In genomic region chr7:126696886-126697285, GRCm38 (mm10) we compare ENCODE assay signal across 9 mouse cellular contexts. TPM values are rescaled to one million over a fixed set of nuclear protein-coding genes. Genes with fewer than 3 reads are reported as not detected.
DNase-seq lines count a peak whose midpoint lies in the region; ATAC-seq and TF ChIP-seq lines count a peak whose summit lies in the region.
"Had no signal": no experiment of that assay in that cellular context is flagged by ENCODE, and none has a peak within 500 bp of the region (broad histone marks: within the 10 kb centered on the region; RNA-seq: fewer than 3 reads in every experiment).

No protein-coding gene starts in this region.

- peaks cover under 1% of the 10 kb centered on the region; the same call in 1 of the 2 replicates for H3K27me3 ChIP-seq in embryonic facial prominence, embryonic 13.5 days
- H3K27me3 ChIP-seq in intestine, embryonic 15.5 days (replicated peaks): no peaks in the 10 kb centered on the region
- peaks cover 4% of the 10 kb centered on the region; the same call in 1 of the 2 replicates for H3K27me3 ChIP-seq in neural tube, embryonic 12.5 days (replicated peaks)

- H3K27ac ChIP-seq in left cerebral cortex, adult 2 months: no peak overlapping the region; the same call in 1 of the 2 replicates
- no peak overlapping the region for H3K27ac ChIP-seq in embryonic facial prominence, embryonic 13.5 days
- no peak overlapping the region for H3K27ac ChIP-seq in intestine, embryonic 15.5 days
- no peak overlapping the region for H3K27ac ChIP-seq in neural tube, embryonic 12.5 days

- no peak for ATAC-seq in embryonic facial prominence, embryonic 13.5 days (ENCODE audit: insufficient number of reproducible peaks, insufficient read depth, low FRiP score, low TSS enrichment, low read depth)
- ATAC-seq in intestine, embryonic 15.5 days: no peak
- no peak for ATAC-seq in neural tube, embryonic 12.5 days (ENCODE audit: low FRiP score, low read depth)

- no peaks in the 10 kb centered on the region for H3K9me3 ChIP-seq in embryonic facial prominence, embryonic 13.5 days
- H3K9me3 ChIP-seq in intestine, embryonic 15.5 days: no peaks in the 10 kb centered on the region
- no peaks in the 10 kb centered on the region for H3K9me3 ChIP-seq in neural tube, embryonic 12.5 days

- peaks cover 23% of the 10 kb centered on the region for H3K36me3 ChIP-seq in embryonic facial prominence, embryonic 13.5 days
- 0 out of 2 replicates have a peak, but pooled peaks cover 10% of the 10 kb centered on the region for H3K36me3 ChIP-seq in intestine, embryonic 15.5 days
- peaks cover 28% of the 10 kb centered on the region for H3K36me3 ChIP-seq in neural tube, embryonic 12.5 days

- peaks cover 34% of the 10 kb centered on the region for H3K4me1 ChIP-seq in embryonic facial prominence, embryonic 13.5 days
- peaks cover 21% of the 10 kb centered on the region for H3K4me1 ChIP-seq in intestine, embryonic 15.5 days (replicated peaks)
- H3K4me1 ChIP-seq in neural tube, embryonic 12.5 days: peaks cover 38% of the 10 kb centered on the region

- intact Hi-C loops in left cerebral cortex, adult 2 months (cut with DNase I): no loop called here

- peak overlapping the region; percentile 86 for H3K9ac ChIP-seq in embryonic facial prominence, embryonic 13.5 days
- peak overlapping the region; percentile 65; the same call in 1 of the 2 replicates for H3K9ac ChIP-seq in intestine, embryonic 15.5 days
- H3K9ac ChIP-seq in neural tube, embryonic 12.5 days: peak overlapping the region; percentile 75; the same call in 1 of the 2 replicates

- H3K4me2 ChIP-seq in embryonic facial prominence, embryonic 13.5 days: peak overlapping the region; percentile 97
- peak overlapping the region; percentile 88 for H3K4me2 ChIP-seq in intestine, embryonic 15.5 days (replicated peaks)
- peak overlapping the region; percentile 92 for H3K4me2 ChIP-seq in neural tube, embryonic 12.5 days (replicated peaks)

- H3K4me3 ChIP-seq in left cerebral cortex, adult 2 months: peak overlapping the region; percentile 74
- peak overlapping the region; percentile 83 for H3K4me3 ChIP-seq in embryonic facial prominence, embryonic 13.5 days
- peak overlapping the region; percentile 69 for H3K4me3 ChIP-seq in intestine, embryonic 15.5 days (replicated peaks)
- H3K4me3 ChIP-seq in neural tube, embryonic 12.5 days: peak overlapping the region; percentile 84

- DNase-seq in left cerebral cortex, adult 2 months (ENCODE audit: extremely low spot score in 1 of 2, low spot score in 2 of 2): no peak
- DNase-seq in left cerebral cortex, adult 18-20 months (ENCODE audit: low spot score in 2 of 2): no peak
- no peak for DNase-seq in left cerebral cortex, adult 8-10 months (ENCODE audit: low spot score in 2 of 2)
- no peak for DNase-seq in adrenal gland, postnatal 14 days
- no peak for DNase-seq in adrenal gland, adult 18-20 months (ENCODE audit: low spot score in 2 of 2)
- DNase-seq: adrenal gland, adult 2 months had no signal

- WGBS in embryonic facial prominence, embryonic 13.5 days: 82% methylated on average over 3 of the region's 3 CpGs
- 77% methylated on average over 3 of the region's 3 CpGs for WGBS in intestine, embryonic 15.5 days
- 77% methylated on average over 3 of the region's 3 CpGs for WGBS in neural tube, embryonic 12.5 days

- TF ChIP-seq CTCF in left cerebral cortex, adult 2 months (IDR thresholded peaks at IDR 0.05): no peak

RNA-seq across cellular contexts. Expression of gene Slx1b, which starts 1.3 kb away (rescaled TPM):
- 10 to 100 TPM; 17.9 to 21.1 TPM for total RNA-seq in left cerebral cortex, adult 2 months (2021)
- total RNA-seq in left cerebral cortex, adult 18-20 months (2021): 10 to 100 TPM; 14.5 to 15.1 TPM
- polyA plus RNA-seq in embryonic facial prominence, embryonic 13.5 days (2015; fragmentation: Nextera tagmentation; extraction: Ambion mirVana): 14.0 and 15.0 TPM in 2 replicates
- polyA plus RNA-seq in intestine, embryonic 15.5 days (2015; fragmentation: Nextera tagmentation; extraction: Ambion mirVana): 8.1 and 9.1 TPM in 2 replicates
- 17.9 and 19.0 TPM in 2 replicates for polyA plus RNA-seq in neural tube, embryonic 12.5 days (2016; fragmentation: Nextera tagmentation; extraction: Ambion mirVana)
- total RNA-seq in left cerebral cortex, adult 8-10 months (2022): 10 to 100 TPM; 17.1 to 23.0 (median 19.6) TPM
- 10.7 and 18.6 TPM in 2 replicates for total RNA-seq in adrenal gland, postnatal 14 days (2021)
- total RNA-seq in adrenal gland, adult 18-20 months (2021): 10 to 100 TPM in 1 of 2 experiments, 1 to 10 TPM in 1; 9.9 to 11.1 TPM

RNA-seq across cellular contexts. Expression of gene Bola2, which starts 1.7 kb away (rescaled TPM):
- 100 to 1,000 TPM; 100 to 106 TPM for total RNA-seq in left cerebral cortex, adult 2 months (2021)
- 10 to 100 TPM; 90.5 to 94.8 TPM for total RNA-seq in left cerebral cortex, adult 18-20 months (2021)
- 105 and 139 TPM in 2 replicates for polyA plus RNA-seq in embryonic facial prominence, embryonic 13.5 days (2015; fragmentation: Nextera tagmentation; extraction: Ambion mirVana)
- polyA plus RNA-seq in intestine, embryonic 15.5 days (2015; fragmentation: Nextera tagmentation; extraction: Ambion mirVana): 118 and 120 TPM in 2 replicates
- polyA plus RNA-seq in neural tube, embryonic 12.5 days (2016; fragmentation: Nextera tagmentation; extraction: Ambion mirVana): 160 and 164 TPM in 2 replicates
- total RNA-seq in left cerebral cortex, adult 8-10 months (2022): 10 to 100 TPM; 82.1 to 97.0 (median 90.2) TPM
- total RNA-seq in adrenal gland, postnatal 14 days (2021): 74.9 and 82.9 TPM in 2 replicates
- 100 to 1,000 TPM in 1 of 2 experiments, 10 to 100 TPM in 1; 98.7 to 105 TPM for total RNA-seq in adrenal gland, adult 18-20 months (2021)

RNA-seq across cellular contexts. Expression of gene Coro1a, which starts 10.7 kb away (rescaled TPM):
- 100 to 1,000 TPM; 164 to 185 TPM for total RNA-seq in left cerebral cortex, adult 2 months (2021)
- 100 to 1,000 TPM; 161 to 166 TPM for total RNA-seq in left cerebral cortex, adult 18-20 months (2021)
- 33.3 and 35.8 TPM in 2 replicates for polyA plus RNA-seq in embryonic facial prominence, embryonic 13.5 days (2015; fragmentation: Nextera tagmentation; extraction: Ambion mirVana)
- polyA plus RNA-seq in intestine, embryonic 15.5 days (2015; fragmentation: Nextera tagmentation; extraction: Ambion mirVana): 36.9 and 39.7 TPM in 2 replicates
- 70.5 and 71.5 TPM in 2 replicates for polyA plus RNA-seq in neural tube, embryonic 12.5 days (2016; fragmentation: Nextera tagmentation; extraction: Ambion mirVana)
- total RNA-seq in left cerebral cortex, adult 8-10 months (2022): 100 to 1,000 TPM; 132 to 162 (median 149) TPM
- 12.0 and 78.1 TPM in 2 replicates for total RNA-seq in adrenal gland, postnatal 14 days (2021)
- total RNA-seq in adrenal gland, adult 18-20 months (2021): 10 to 100 TPM; 19.0 to 21.7 TPM

RNA-seq across cellular contexts. Expression of gene Sult1a1, which starts 20.7 kb away (rescaled TPM):
- total RNA-seq in left cerebral cortex, adult 2 months (2021): 10 to 100 TPM; 10.8 to 13.6 TPM
- total RNA-seq in left cerebral cortex, adult 18-20 months (2021): 10 to 100 TPM in 1 of 2 experiments, 1 to 10 TPM in 1; 8.1 to 12.9 TPM
- 4.3 and 4.4 TPM in 2 replicates for polyA plus RNA-seq in embryonic facial prominence, embryonic 13.5 days (2015; fragmentation: Nextera tagmentation; extraction: Ambion mirVana)
- 5.5 and 6.1 TPM in 2 replicates for polyA plus RNA-seq in intestine, embryonic 15.5 days (2015; fragmentation: Nextera tagmentation; extraction: Ambion mirVana)
- 0.54 and 0.79 TPM in 2 replicates for polyA plus RNA-seq in neural tube, embryonic 12.5 days (2016; fragmentation: Nextera tagmentation; extraction: Ambion mirVana)
- total RNA-seq in left cerebral cortex, adult 8-10 months (2022): 1 to 10 TPM; 6.3 to 9.0 (median 7.9) TPM
- total RNA-seq in adrenal gland, postnatal 14 days (2021): 81.6 and 83.8 TPM in 2 replicates
- total RNA-seq in adrenal gland, adult 18-20 months (2021): 10 to 100 TPM; 48.0 to 52.5 TPM

RNA-seq across cellular contexts. Expression of gene Sgf29, which starts 47.8 kb away (rescaled TPM):
- total RNA-seq in left cerebral cortex, adult 2 months (2021): 10 to 100 TPM; 30.2 to 33.5 TPM
- 10 to 100 TPM; 30.5 to 32.9 TPM for total RNA-seq in left cerebral cortex, adult 18-20 months (2021)
- polyA plus RNA-seq in embryonic facial prominence, embryonic 13.5 days (2015; fragmentation: Nextera tagmentation; extraction: Ambion mirVana): 48.9 and 62.9 TPM in 2 replicates
- 45.2 and 51.7 TPM in 2 replicates for polyA plus RNA-seq in intestine, embryonic 15.5 days (2015; fragmentation: Nextera tagmentation; extraction: Ambion mirVana)
- polyA plus RNA-seq in neural tube, embryonic 12.5 days (2016; fragmentation: Nextera tagmentation; extraction: Ambion mirVana): 40.0 and 53.2 TPM in 2 replicates
- total RNA-seq in left cerebral cortex, adult 8-10 months (2022): 10 to 100 TPM; 28.4 to 39.0 (median 33.6) TPM
- total RNA-seq in adrenal gland, postnatal 14 days (2021): 38.3 and 48.0 TPM in 2 replicates
- 10 to 100 TPM; 39.6 to 50.1 TPM for total RNA-seq in adrenal gland, adult 18-20 months (2021)
